Mouse (Mus musculus): ENCODE results near the gene Itga4.

The Itga4 gene

GRCm38 (mm10) chr2:79267181-79267580, 12.0 kb downstream of the Itga4 start:
- no peak for DNase-seq

GRCm38 (mm10) chr2:79268863-79269262, 13.6 kb downstream of the Itga4 start:
- no peak for DNase-seq

- DNase-seq = no peak
Observed at GRCm38 (mm10) chr2:79270034-79270535, 14.9 kb downstream of the Itga4 start.

GRCm38 (mm10) chr2:79271838-79272237, 16.6 kb downstream of the Itga4 start:
- DNase-seq = no peak

GRCm38 (mm10) chr2:79278581-79278980, 23.4 kb downstream of the Itga4 start:
- no peak for DNase-seq

GRCm38 (mm10) chr2:79284206-79284605, 29.0 kb downstream of the Itga4 start:
- no peak for DNase-seq

- DNase-seq = no peak
Observed at GRCm38 (mm10) chr2:79290149-79290548, 34.9 kb downstream of the Itga4 start.

GRCm38 (mm10) chr2:79291922-79292321, 36.7 kb downstream of the Itga4 start:
- DNase-seq = no peak

- no peak for DNase-seq
Observed at GRCm38 (mm10) chr2:79292431-79292830, 37.2 kb downstream of the Itga4 start.

GRCm38 (mm10) chr2:79302398-79302797, 47.2 kb downstream of the Itga4 start:
- DNase-seq = no peak

GRCm38 (mm10) chr2:79307549-79307948, 52.3 kb downstream of the Itga4 start:
- DNase-seq = no peak

GRCm38 (mm10) chr2:79309454-79310118, 54.4 kb downstream of the Itga4 start:
- no peak for DNase-seq

- no peak for DNase-seq
Observed at GRCm38 (mm10) chr2:79312499-79312898, 57.3 kb downstream of the Itga4 start.

- no peak for DNase-seq
Observed at GRCm38 (mm10) chr2:79315108-79315507, 59.9 kb downstream of the Itga4 start.

GRCm38 (mm10) chr2:79316182-79316880, 61.1 kb downstream of the Itga4 start:
- DNase-seq = no peak

GRCm38 (mm10) chr2:79328079-79328478, 72.9 kb downstream of the Itga4 start:
- no peak for DNase-seq

GRCm38 (mm10) chr2:79334661-79335060, 79.4 kb downstream of the Itga4 start:
- no peak for DNase-seq

- DNase-seq = no peak
Observed at GRCm38 (mm10) chr2:79336141-79336540, 80.9 kb downstream of the Itga4 start.

- no peak for DNase-seq
Observed at GRCm38 (mm10) chr2:79339003-79339402, 83.8 kb downstream of the Itga4 start.

- no peak for DNase-seq
Observed at GRCm38 (mm10) chr2:79343115-79343514, 87.9 kb downstream of the Itga4 start.

- no peak for DNase-seq
Observed at GRCm38 (mm10) chr2:79351179-79352099, 96.2 kb downstream of the Itga4 start.

GRCm38 (mm10) chr2:79352100-79352802, 97.0 kb downstream of the Itga4 start:
- no peak for DNase-seq

- no peak for DNase-seq
Observed at GRCm38 (mm10) chr2:79354773-79355172, 99.5 kb downstream of the Itga4 start.
